Mouse (Mus musculus) CD4-positive, CD25-positive, alpha-beta regulatory T cell, adult 2 months (primary cell): ENCODE results near the gene Pigr.

Experiments
- DNase-seq: peaks from one replicate; pipeline ENCODE4 v3.0.0-alpha.2; 2012; ENCODE audit warnings: low read depth, low spot score

Gene Pigr

GRCm38 (mm10) chr1:130829906-130830830 lies 3.7 kb downstream of the Pigr start:
- no peak for DNase-seq

GRCm38 (mm10) chr1:130832230-130833149 lies 6.0 kb downstream of the Pigr start:
- no peak for DNase-seq

GRCm38 (mm10) chr1:130835161-130835936 lies 8.9 kb downstream of the Pigr start:
- no peak for DNase-seq

DNA sequence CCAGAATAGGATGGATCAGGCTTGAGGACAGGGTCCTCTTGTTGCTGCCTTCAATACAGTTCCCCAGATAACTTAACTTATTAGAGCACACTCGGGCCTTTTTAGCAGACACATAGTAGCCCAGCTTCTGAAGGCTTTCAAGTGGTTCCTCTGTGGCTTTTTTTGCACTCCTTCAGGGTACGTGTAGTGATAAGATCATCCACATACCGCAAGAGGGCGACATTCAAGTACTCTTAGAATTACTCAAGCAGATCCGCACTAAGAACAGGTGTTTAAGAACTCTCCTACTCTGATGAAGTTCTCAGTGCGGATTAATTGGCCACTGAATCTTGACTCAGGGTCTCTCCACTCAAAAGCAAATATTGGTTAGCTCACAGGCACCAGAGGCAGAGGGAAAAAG lies 11.8 kb downstream of the Pigr start:
- peak; percentile 81 for DNase-seq

GRCm38 (mm10) chr1:130840599-130841379 lies 14.3 kb downstream of the Pigr start:
- no peak for DNase-seq

DNA sequence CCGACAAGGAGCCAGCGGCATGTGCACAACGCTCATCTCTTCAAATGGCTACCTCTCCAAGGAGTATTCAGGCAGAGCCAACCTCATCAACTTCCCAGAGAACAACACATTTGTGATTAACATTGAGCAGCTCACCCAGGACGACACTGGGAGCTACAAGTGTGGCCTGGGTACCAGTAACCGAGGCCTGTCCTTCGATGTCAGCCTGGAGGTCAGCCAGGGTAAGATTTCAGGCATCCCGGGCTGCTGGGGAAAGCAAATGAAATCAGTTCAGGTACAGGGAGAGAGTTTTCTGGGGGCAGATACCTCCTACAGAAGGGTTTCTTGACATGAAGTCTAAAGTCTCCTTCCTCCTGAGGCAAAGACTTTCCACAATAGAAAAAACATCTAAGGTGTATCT lies 15.1 kb downstream of the Pigr start:
- no peak for DNase-seq

DNA sequence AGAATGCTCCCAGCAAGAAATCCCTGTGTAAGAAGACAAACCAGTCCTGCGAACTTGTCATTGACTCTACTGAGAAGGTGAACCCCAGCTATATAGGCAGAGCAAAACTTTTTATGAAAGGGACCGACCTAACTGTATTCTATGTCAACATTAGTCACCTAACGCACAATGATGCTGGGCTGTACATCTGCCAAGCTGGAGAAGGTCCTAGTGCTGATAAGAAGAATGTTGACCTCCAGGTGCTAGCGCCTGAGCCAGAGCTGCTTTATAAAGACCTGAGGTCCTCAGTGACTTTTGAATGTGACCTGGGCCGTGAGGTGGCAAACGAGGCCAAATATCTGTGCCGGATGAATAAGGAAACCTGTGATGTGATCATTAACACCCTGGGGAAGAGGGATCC lies 18.0 kb downstream of the Pigr start:
- no peak for DNase-seq

- DNase-seq: no peak
These were observed 23.2 kb downstream of the Pigr start for GRCm38 (mm10) chr1:130849530-130850214.

GRCm38 (mm10) chr1:130850405-130850804 lies 23.9 kb downstream of the Pigr start:
- peak; percentile 42 for DNase-seq

DNA sequence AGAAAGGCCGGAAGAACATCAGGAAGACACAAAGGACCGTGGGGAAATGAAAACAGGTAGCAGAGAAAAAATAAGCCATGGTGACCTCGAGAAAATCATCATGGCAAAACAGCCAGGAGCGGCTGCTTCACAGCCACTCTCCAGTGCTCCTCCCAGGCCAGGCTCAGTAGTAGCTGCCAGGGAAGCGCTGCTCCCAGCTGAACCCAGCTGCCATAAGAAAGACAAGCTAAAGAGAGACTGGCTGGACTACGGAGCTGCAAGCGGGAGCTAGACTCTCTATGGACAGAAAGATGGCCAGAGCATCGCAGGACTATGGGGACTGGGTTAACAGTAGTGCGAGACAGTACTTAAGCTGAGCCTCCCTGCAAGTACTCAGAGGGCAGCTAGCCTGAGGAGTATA lies 28.3 kb downstream of the Pigr start:
- DNase-seq: no peak

GRCm38 (mm10) chr1:130855723-130856122 lies 29.2 kb downstream of the Pigr start:
- no peak for DNase-seq

DNA sequence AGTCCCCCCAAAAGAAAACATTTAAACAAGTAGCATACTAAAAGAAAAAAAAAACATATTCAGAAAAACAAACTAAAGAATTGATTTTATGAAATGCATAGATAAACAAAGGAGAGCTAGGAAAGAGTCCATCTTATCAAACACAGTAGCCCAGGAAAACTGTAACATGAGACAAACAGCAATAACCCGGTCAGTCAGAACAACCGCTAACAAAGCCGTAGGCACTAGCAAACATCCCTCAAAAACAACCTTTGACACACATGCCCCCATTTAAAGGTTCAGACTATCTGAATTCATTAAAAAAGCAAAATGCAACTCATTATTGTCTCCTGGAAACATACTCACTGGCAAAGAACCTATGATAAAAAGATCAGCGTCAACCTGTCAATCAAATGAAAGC lies 31.0 kb downstream of the Pigr start:
- no peak for DNase-seq

DNA sequence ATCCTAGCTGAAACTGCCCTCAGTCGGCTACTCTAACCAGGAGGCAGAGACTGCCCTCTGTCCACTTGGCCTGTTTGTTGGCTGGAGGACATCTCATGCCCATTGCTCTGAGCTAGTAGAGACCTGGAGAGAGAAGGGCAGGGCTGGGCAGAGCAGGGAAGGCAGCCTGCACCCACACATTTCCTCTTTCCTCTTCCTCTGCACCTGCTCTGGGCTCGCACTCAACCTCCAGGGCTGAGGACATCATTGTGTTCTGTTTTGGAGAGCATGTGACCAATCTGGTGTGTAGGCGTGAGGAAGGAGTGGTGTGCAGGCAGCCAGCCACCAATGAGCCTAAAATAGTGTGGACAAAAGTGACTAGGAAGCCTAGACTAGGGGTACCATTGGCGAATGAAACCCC lies 37.8 kb downstream of the Pigr start:
- DNase-seq: peak; percentile 66

- DNase-seq: no peak
These were observed 38.3 kb downstream of the Pigr start for GRCm38 (mm10) chr1:130864741-130865140.

GRCm38 (mm10) chr1:130865541-130866221 lies 39.2 kb downstream of the Pigr start, which contains the start of gene Fcmr:
Fcmr (plus strand) TSS chr1:130865669.
- DNase-seq: no peak

- DNase-seq: no peak
These were observed 46.4 kb downstream of the Pigr start for GRCm38 (mm10) chr1:130872912-130873311.

DNA sequence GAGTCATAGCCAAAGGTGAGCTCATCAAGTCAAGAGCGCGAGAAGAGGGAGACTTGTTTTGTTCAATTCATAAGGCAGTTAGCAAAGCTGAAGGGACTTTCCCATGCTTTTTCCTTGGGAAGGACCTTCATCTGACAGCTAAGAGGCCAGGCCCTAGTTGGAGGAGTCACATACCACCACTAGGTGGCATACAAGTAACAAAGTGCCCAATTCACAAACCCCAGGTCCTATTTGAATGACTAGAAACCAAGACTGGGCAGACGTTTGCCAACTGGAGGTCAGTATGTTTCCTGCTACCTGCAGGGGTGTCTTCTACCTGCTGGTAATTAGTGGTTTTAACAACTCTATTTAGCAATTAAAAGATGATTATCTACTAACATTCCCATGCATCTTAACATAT lies 48.7 kb downstream of the Pigr start:
- DNase-seq: peak; percentile 65

GRCm38 (mm10) chr1:130875910-130876309 lies 49.4 kb downstream of the Pigr start:
- no peak for DNase-seq

DNA sequence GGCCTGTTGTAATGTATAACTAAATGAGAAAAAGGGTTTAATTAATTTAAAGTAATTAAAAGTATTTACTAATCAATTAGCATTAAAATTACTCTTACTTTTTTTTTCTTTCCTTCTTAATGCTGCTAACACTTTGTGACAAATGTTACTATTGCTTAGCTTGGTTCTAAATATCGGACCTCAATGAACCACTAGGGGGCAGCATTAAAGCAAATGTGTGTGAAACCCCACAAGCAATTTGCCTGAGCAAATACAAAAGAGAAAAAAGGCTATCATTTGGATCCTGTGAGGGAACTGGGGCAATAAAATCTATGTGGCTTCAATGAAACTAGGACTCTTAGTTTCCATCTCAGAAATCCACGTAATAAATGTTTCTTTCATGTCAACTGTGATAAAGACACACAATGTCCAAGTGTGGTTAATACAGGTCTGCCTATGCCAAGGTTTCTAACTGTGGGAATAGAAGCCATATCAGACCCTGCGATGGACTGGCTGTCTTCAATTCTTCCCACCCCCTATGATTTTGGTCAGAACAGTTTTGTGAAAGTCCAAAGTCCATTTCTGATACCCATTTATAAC lies 50.5 kb downstream of the Pigr start:
- peak; percentile 81 for DNase-seq
